Mouse (Mus musculus) megakaryocyte, embryonic 14.5 days (primary cell): ENCODE data around the gene Cnfn.

ENCODE experiments used
- FLI1 ChIP-seq: IDR thresholded peaks from 2 replicates; pipeline ENCODE4 v1.6.1; 2012; ENCODE audit warnings: low read length, inconsistent platforms, mixed read lengths
- GATA1 ChIP-seq: IDR thresholded peaks from 3 replicates; pipeline ENCODE4 v1.6.1; 2012; ENCODE audit warnings: mixed read lengths, low read length, inconsistent platforms, borderline replicate concordance

DNA sequence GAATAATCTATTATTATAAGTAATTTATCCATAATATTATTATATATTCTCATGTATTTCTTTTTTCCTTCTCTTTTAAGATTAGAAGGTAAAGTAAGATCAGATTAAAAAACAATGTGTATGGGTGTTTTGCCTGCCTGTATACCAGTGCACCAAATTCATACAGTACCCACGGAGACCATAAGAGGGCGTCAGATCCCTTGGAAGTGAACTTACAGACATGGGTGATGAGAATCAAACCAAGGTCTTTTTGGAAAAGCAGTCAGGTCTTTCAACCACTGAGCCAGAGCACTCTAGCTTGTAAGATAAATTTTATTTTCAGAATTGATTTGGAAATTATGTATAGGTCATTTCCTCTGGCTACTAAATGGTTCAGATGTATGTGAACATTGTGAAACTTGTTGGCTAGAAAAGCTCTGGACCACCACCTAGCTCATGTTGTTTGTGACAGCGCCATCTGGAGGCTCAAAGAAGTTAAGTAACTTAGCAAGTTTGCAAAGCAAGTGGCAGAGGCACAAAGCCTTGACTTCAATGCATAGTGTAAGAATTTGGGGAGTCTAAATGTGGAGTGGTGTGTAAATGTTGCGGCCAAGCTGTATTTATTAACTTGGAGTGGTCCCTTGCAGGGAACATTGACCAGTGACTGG is 39.7 kb upstream of the Cnfn start:
- TF ChIP-seq GATA1 (no peak), FLI1 (no peak)
